Comparison of ENCODE assay signal across 17 mouse cellular contexts in the genomic region with DNA sequence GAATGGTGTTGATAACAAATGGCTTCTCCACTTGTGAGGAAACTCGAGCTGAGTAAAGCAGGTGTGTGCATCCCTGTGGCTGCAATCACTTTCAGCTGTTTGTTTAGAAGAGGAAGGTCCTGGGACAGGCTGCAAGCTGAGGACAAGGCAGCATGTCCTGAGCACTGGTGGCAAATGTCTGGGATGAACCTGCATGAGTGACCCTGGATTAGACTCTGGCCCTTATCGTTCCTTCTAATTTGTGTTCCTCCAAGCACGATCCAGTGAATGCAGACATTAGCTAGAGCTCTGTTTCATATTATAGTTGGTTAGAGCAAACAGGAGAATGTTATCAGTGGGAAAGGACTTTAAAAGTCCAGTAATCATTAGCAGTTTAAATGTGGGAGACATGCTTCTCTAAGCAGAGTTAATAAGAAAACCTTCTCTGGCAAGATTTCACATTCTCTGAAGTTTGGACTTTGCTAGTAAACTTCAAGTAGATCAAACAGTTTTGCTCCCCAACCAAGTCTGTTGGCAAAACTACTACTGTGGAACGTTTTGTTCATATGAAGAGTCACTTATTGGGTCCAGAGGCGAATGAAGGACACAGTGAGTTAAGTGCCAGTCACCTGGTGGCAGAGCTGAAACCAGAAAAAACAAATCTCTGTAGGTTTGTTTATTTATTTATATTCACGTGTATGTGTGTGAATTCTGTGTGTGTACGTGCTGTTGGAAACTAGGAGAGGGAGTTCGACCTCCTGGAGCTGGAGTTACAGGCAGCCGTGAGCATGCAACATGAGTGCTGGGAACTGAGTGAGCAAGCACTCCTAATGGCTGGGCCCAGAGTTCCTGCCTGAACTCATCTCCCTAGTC.
DNase-seq lines count a peak whose midpoint lies in the region; ATAC-seq and TF ChIP-seq lines count a peak whose summit lies in the region.
"Had no signal": no experiment of that assay in that cellular context is flagged by ENCODE, and none has a peak within 500 bp of the region (broad histone marks: within the 10 kb centered on the region; RNA-seq: fewer than 3 reads in every experiment).

No protein-coding gene starts in this region.

- H3K4me3 ChIP-seq in MEL (ENCODE audit: control insufficient read depth in 1 of 2, insufficient read depth in 1 of 2, low read depth in 2 of 2, low read length in 2 of 2): peak overlapping the region; percentile 6 to 25
- H3K4me3 ChIP-seq in midbrain, embryonic 15.5 days: no peak overlapping the region
- H3K4me3 ChIP-seq: hindbrain, embryonic 10.5 days; limb, embryonic 12.5 days; neural tube, embryonic 13.5 days had no signal

- H3K27ac ChIP-seq in MEL (ENCODE audit: control insufficient read depth, low read depth, low read length): peak overlapping the region; percentile 77
- H3K27ac ChIP-seq in midbrain, embryonic 15.5 days: no peak overlapping the region
- H3K27ac ChIP-seq: hindbrain, embryonic 10.5 days; limb, embryonic 12.5 days; neural tube, embryonic 13.5 days had no signal

- peak overlapping the region; percentile 35 for H3K9ac ChIP-seq in MEL (ENCODE audit: control insufficient read depth, low read depth, low read length, poor library complexity, severe bottlenecking)
- no peak overlapping the region for H3K9ac ChIP-seq in midbrain, embryonic 15.5 days
- H3K9ac ChIP-seq: forebrain, postnatal 0 days; limb, embryonic 12.5 days; neural tube, embryonic 13.5 days had no signal

- TF ChIP-seq CTCF in MEL (IDR thresholded peaks at IDR 0.05 in 2 of 3, conservative IDR thresholded peaks at IDR 0.05 in 1 of 3; ENCODE audit: control insufficient read depth in 1 of 3, insufficient read depth in 1 of 3, low read depth in 2 of 3, low read length in 3 of 3, poor library complexity in 1 of 3, severe bottlenecking in 1 of 3): no peak

- no peaks in the 10 kb centered on the region for H3K79me2 ChIP-seq in MEL (ENCODE audit: control insufficient read depth, insufficient read depth, low read length, poor library complexity)

- ATAC-seq in common myeloid progenitor, adult 5-6 weeks (replicated peaks; ENCODE audit: low read depth, poor library complexity, severe bottlenecking): peak; percentile 23; the same call in 1 of the 2 replicates
- ATAC-seq in midbrain, embryonic 15.5 days (replicated peaks): no peak
- no peak for ATAC-seq in frontal cortex, adult (ENCODE audit: low TSS enrichment)
- ATAC-seq: forebrain, postnatal 0 days had no signal

- H3K27me3 ChIP-seq in MEL (ENCODE audit: control insufficient read depth in 1 of 2, insufficient read depth in 2 of 2, low read length in 2 of 2): no peaks in the 10 kb centered on the region
- H3K27me3 ChIP-seq in midbrain, embryonic 15.5 days (replicated peaks): no peaks in the 10 kb centered on the region
- H3K27me3 ChIP-seq: limb, embryonic 12.5 days; neural tube, embryonic 13.5 days had no signal

- DNase-seq in MEL (ENCODE audit: low read depth, low spot score): peak; percentile 65
- DNase-seq in kidney, adult 8-10 months: peak; percentile 69 to 92
- DNase-seq in kidney, postnatal 36 days: peak; percentile 53 to 89
- DNase-seq in urinary bladder, adult 2 months (ENCODE audit: low spot score): no peak
- DNase-seq in layer of hippocampus, postnatal 14 days (ENCODE audit: low spot score in 2 of 2): no peak
- DNase-seq: adrenal gland, postnatal 14 days; cerebellum, adult 9-11 months; forebrain, postnatal 0 days; gastrocnemius, postnatal 10 days; thymus, adult 18-20 months had no signal

- 81% methylated on average over 9 of the region's 9 CpGs for whole genome bisulfite sequencing in midbrain, embryonic 15.5 days

- H3K9me3 ChIP-seq in MEL (replicated peaks; ENCODE audit: insufficient read depth, low read length): no peaks in the 10 kb centered on the region
- no peaks in the 10 kb centered on the region for H3K9me3 ChIP-seq in midbrain, embryonic 15.5 days
- H3K9me3 ChIP-seq: G1E; hindbrain, embryonic 10.5 days; limb, embryonic 12.5 days; neural tube, embryonic 13.5 days had no signal

- H3K4me2 ChIP-seq in midbrain, embryonic 15.5 days: no peak overlapping the region
- H3K4me2 ChIP-seq: limb, embryonic 12.5 days; neural tube, embryonic 13.5 days had no signal

- H3K4me1 ChIP-seq in MEL (ENCODE audit: control insufficient read depth in 1 of 2, insufficient read depth in 2 of 2, low read length in 2 of 2): peaks cover 18 to 23% of the 10 kb centered on the region in 2 experiments
- no peaks in the 10 kb centered on the region for H3K4me1 ChIP-seq in midbrain, embryonic 15.5 days
- H3K4me1 ChIP-seq: hindbrain, embryonic 10.5 days had no signal

- no peak for TF ChIP-seq RAD21 in MEL (IDR thresholded peaks at IDR 0.05; ENCODE audit: low read depth, low read length)

- H3K36me3 ChIP-seq in MEL (ENCODE audit: control insufficient read depth in 1 of 2, insufficient read depth in 2 of 2, low read length in 2 of 2): peaks cover 0 to 27% of the 10 kb centered on the region in 2 experiments; a peak in 2 of 4 replicates
- no peaks in the 10 kb centered on the region for H3K36me3 ChIP-seq in midbrain, embryonic 15.5 days (replicated peaks)
- H3K36me3 ChIP-seq: hindbrain, embryonic 10.5 days; limb, embryonic 12.5 days; neural tube, embryonic 13.5 days had no signal

- TF ChIP-seq POLR2A in MEL (IDR thresholded peaks at IDR 0.05; ENCODE audit: control insufficient read depth in 1 of 2, insufficient read depth in 1 of 2, low read depth in 1 of 2, low read length in 2 of 2, poor library complexity in 1 of 2): no peak

- TF ChIP-seq EP300 in MEL (IDR thresholded peaks at IDR 0.05; ENCODE audit: low read depth in 1 of 2, low read length in 2 of 2): no peak

TF ChIP-seq in MEL, 35 proteins besides CTCF, POLR2A, EP300 and RAD21:
- TF ChIP-seq KAT2A (conservative IDR thresholded peaks at IDR 0.05; ENCODE audit: low read depth, low read length) (0 out of 2 replicates have a peak, but pooled peaks have one; percentile 33), HCFC1 (IDR thresholded peaks at IDR 0.05; ENCODE audit: low read depth, low read length) (0 out of 2 replicates have a peak, but pooled peaks have one; percentile 26), MEF2A (IDR thresholded peaks at IDR 0.05; ENCODE audit: extremely low read depth, insufficient replicate concordance, low read depth, low read length, poor library complexity, severe bottlenecking) (no peak), ELF1 (IDR thresholded peaks at IDR 0.05; ENCODE audit: low read depth, low read length) (no peak), ETS1 (IDR thresholded peaks at IDR 0.05; ENCODE audit: low read depth, low read length) (0 out of 2 replicates have a peak, but pooled peaks have one; percentile 11), RCOR1 (IDR thresholded peaks at IDR 0.05; ENCODE audit: low read depth, low read length) (0 out of 2 replicates have a peak, but pooled peaks have one; percentile 11), MXI1 (IDR thresholded peaks at IDR 0.05; ENCODE audit: low read depth, low read length) (peak; percentile 26; the same call in 1 of the 2 replicates), NELFE (IDR thresholded peaks at IDR 0.05; ENCODE audit: low read depth, low read length) (peak; percentile 22; the same call in 1 of the 2 replicates)

Comparison
In these comparisons a context has a peak if more than half of its experiments do, and no peak if none do; other contexts are left out.
1. DNase-seq: peak in MEL (single experiment), kidney, adult 8-10 months (2 of 2) and kidney, postnatal 36 days (2 of 2); none in urinary bladder, adult 2 months (single experiment) and layer of hippocampus, postnatal 14 days (0 of 2).